23 mouse cellular contexts compared by ENCODE assay signal in genomic region chr4:139512985-139513384, GRCm38 (mm10). TPM values are rescaled to one million over a fixed set of nuclear protein-coding genes. Genes with fewer than 3 reads are reported as not detected.
DNase-seq lines count a peak whose midpoint lies in the region; ATAC-seq and TF ChIP-seq lines count a peak whose summit lies in the region.
"Had no signal": no experiment of that assay in that cellular context is flagged by ENCODE, and none has a peak within 500 bp of the region (broad histone marks: within the 10 kb centered on the region; RNA-seq: fewer than 3 reads in every experiment).

No protein-coding gene starts in this region.

- TF ChIP-seq EP300 in liver, postnatal 0 days (IDR thresholded peaks at IDR 0.05; ENCODE audit: low read depth), result no peak

- no peak overlapping the region for H3K4me2 ChIP-seq in liver, embryonic 13.5 days
- H3K4me2 ChIP-seq in liver, postnatal 0 days (ENCODE audit: low read depth, low read length), result no peak overlapping the region
- no peak overlapping the region for H3K4me2 ChIP-seq in heart, embryonic 11.5 days
- H3K4me2 ChIP-seq: embryonic facial prominence, embryonic 13.5 days; embryonic facial prominence, embryonic 15.5 days; forebrain, embryonic 12.5 days had no signal

- no peak overlapping the region for H3K4me3 ChIP-seq in liver, embryonic 13.5 days (replicated peaks)
- H3K4me3 ChIP-seq in liver, postnatal 0 days (ENCODE audit: low read depth, low read length), result no peak overlapping the region
- H3K4me3 ChIP-seq in heart, embryonic 11.5 days (ENCODE audit: low read depth, low read length), result no peak overlapping the region
- H3K4me3 ChIP-seq: embryonic facial prominence, embryonic 13.5 days; embryonic facial prominence, embryonic 15.5 days; erythroblast, embryonic 14.5 days; forebrain, embryonic 10.5 days; forebrain, embryonic 12.5 days had no signal

- no peak for DNase-seq in liver, embryonic 13.5 days
- DNase-seq in liver, postnatal 0 days, result no peak
- DNase-seq in left cerebral cortex, postnatal 4 days, result no peak
- DNase-seq: adrenal gland, adult 8-10 months; adrenal gland, postnatal 14 days; cerebellum, adult 11-12 months; cerebellum, adult 2 months; cerebellum, adult 9-10 months; cerebellum, postnatal 10 days; cerebellum, postnatal 25 days; embryo, embryonic 11 days had no signal

- WGBS in liver, embryonic 13.5 days (ENCODE audit: insufficient replicate concordance), result 22% methylated on average over 2 of the region's 2 CpGs
- 35% methylated on average over 2 of the region's 2 CpGs for WGBS in liver, postnatal 0 days (ENCODE audit: insufficient replicate concordance)
- 70% methylated on average over 2 of the region's 2 CpGs for WGBS in heart, embryonic 11.5 days (ENCODE audit: insufficient replicate concordance)

- no peak for TF ChIP-seq CTCF in liver, postnatal 0 days (IDR thresholded peaks at IDR 0.05; ENCODE audit: low read depth)

- no peaks in the 10 kb centered on the region for H3K27me3 ChIP-seq in liver, embryonic 13.5 days
- H3K27me3 ChIP-seq in liver, postnatal 0 days (ENCODE audit: insufficient read depth, low read length), result no peaks in the 10 kb centered on the region
- no peaks in the 10 kb centered on the region for H3K27me3 ChIP-seq in heart, embryonic 11.5 days (ENCODE audit: control insufficient read depth, insufficient read depth, low read length)
- H3K27me3 ChIP-seq: embryonic facial prominence, embryonic 13.5 days; embryonic facial prominence, embryonic 15.5 days; forebrain, embryonic 12.5 days; Patski had no signal

- H3K36me3 ChIP-seq in liver, embryonic 13.5 days, result no peaks in the 10 kb centered on the region
- H3K36me3 ChIP-seq in liver, postnatal 0 days (replicated peaks; ENCODE audit: insufficient read depth, low read length), result no peaks in the 10 kb centered on the region
- no peaks in the 10 kb centered on the region for H3K36me3 ChIP-seq in heart, embryonic 11.5 days (ENCODE audit: control insufficient read depth, insufficient read depth, low read length)
- H3K36me3 ChIP-seq: embryonic facial prominence, embryonic 13.5 days; embryonic facial prominence, embryonic 15.5 days; forebrain, embryonic 10.5 days; forebrain, embryonic 12.5 days had no signal

- H3K4me1 ChIP-seq in liver, embryonic 13.5 days (replicated peaks), result peaks cover 8% of the 10 kb centered on the region
- H3K4me1 ChIP-seq in liver, postnatal 0 days (ENCODE audit: insufficient read depth), result peaks cover 3% of the 10 kb centered on the region; the same call in 1 of the 2 replicates
- H3K4me1 ChIP-seq in heart, embryonic 11.5 days (ENCODE audit: control insufficient read depth, insufficient read depth, low read length), result no peaks in the 10 kb centered on the region
- H3K4me1 ChIP-seq: embryonic facial prominence, embryonic 13.5 days; embryonic facial prominence, embryonic 15.5 days had no signal

- peak; percentile 36; the same call in 1 of the 2 replicates for ATAC-seq in liver, embryonic 13.5 days (ENCODE audit: low read depth)
- ATAC-seq in liver, postnatal 0 days, result no peak
- peak; percentile 32; the same call in 1 of the 2 replicates for ATAC-seq in common myeloid progenitor, adult 5-6 weeks (replicated peaks; ENCODE audit: low read depth, poor library complexity, severe bottlenecking)
- peak; percentile 57 for ATAC-seq in megakaryocyte-erythroid progenitor cell, adult 5-6 weeks (replicated peaks; ENCODE audit: low FRiP score, low TSS enrichment, poor library complexity, severe bottlenecking)
- ATAC-seq in heart, embryonic 11.5 days (replicated peaks; ENCODE audit: insufficient number of reproducible peaks, low FRiP score, low TSS enrichment), result no peak
- ATAC-seq: activated CD4-positive, CD25-positive, alpha-beta regulatory T cell, adult 4 months; forebrain, embryonic 14.5 days; forebrain, embryonic 16.5 days; Patski had no signal

- H3K9me3 ChIP-seq in liver, embryonic 13.5 days (replicated peaks), result no peaks in the 10 kb centered on the region
- H3K9me3 ChIP-seq in liver, postnatal 0 days (ENCODE audit: low read length), result no peaks in the 10 kb centered on the region
- H3K9me3 ChIP-seq in heart, embryonic 11.5 days (replicated peaks; ENCODE audit: control insufficient read depth, low read length), result no peaks in the 10 kb centered on the region
- H3K9me3 ChIP-seq: embryonic facial prominence, embryonic 13.5 days; embryonic facial prominence, embryonic 15.5 days; forebrain, embryonic 10.5 days; forebrain, embryonic 12.5 days had no signal

- intact Hi-C loops in left cerebral cortex, postnatal 4 days (cut with DNase I), result no loop called here

- no peak overlapping the region for H3K9ac ChIP-seq in liver, embryonic 13.5 days
- H3K9ac ChIP-seq in liver, postnatal 0 days (replicated peaks), result no peak overlapping the region
- H3K9ac ChIP-seq in heart, embryonic 11.5 days (ENCODE audit: low read depth, low read length), result no peak overlapping the region
- H3K9ac ChIP-seq: embryonic facial prominence, embryonic 13.5 days; embryonic facial prominence, embryonic 15.5 days; forebrain, embryonic 12.5 days had no signal

- H3K27ac ChIP-seq in liver, embryonic 13.5 days, result no peak overlapping the region
- no peak overlapping the region for H3K27ac ChIP-seq in liver, postnatal 0 days (ENCODE audit: low read depth)
- H3K27ac ChIP-seq in heart, embryonic 11.5 days (ENCODE audit: low read depth, low read length), result no peak overlapping the region
- H3K27ac ChIP-seq: embryonic facial prominence, embryonic 13.5 days; embryonic facial prominence, embryonic 15.5 days; forebrain, embryonic 10.5 days; forebrain, embryonic 12.5 days had no signal

RNA-seq across cellular contexts. Expression of gene Iffo2, which starts 17.4 kb away (rescaled TPM):
- 1.0 and 1.1 TPM in 2 replicates for polyA plus RNA-seq in liver, embryonic 13.5 days (2015; fragmentation: Nextera tagmentation; extraction: Ambion mirVana)
- polyA plus RNA-seq in liver, postnatal 0 days (2015; fragmentation: Nextera tagmentation; extraction: Ambion mirVana), result 1.2 and 2.0 TPM in 2 replicates
- total RNA-seq in common myeloid progenitor, adult 5-6 weeks (2017), result 1.1 and 1.3 TPM in 2 replicates
- total RNA-seq in megakaryocyte-erythroid progenitor cell, adult 5-6 weeks (2014; fragmentation: Nextera tagmentation), result 0.35 and 0.37 TPM in 2 replicates
- total RNA-seq in megakaryocyte-erythroid progenitor cell, adult 5-6 weeks (2017), result 0.23 and 0.34 TPM in 2 replicates
- total RNA-seq in left cerebral cortex, postnatal 4 days (2021), result 10 to 100 TPM; 24.2 to 26.3 TPM
- polyA plus RNA-seq in heart, embryonic 11.5 days (2014; fragmentation: Nextera tagmentation; extraction: Ambion mirVana), result 2.2 and 2.7 TPM in 2 replicates
- polyA plus RNA-seq: erythroblast, embryonic 14.5 days had no signal

Comparison
In these comparisons a context has a peak if more than half of its experiments do, and no peak if none do; other contexts are left out.
1. ATAC-seq: peak in liver, embryonic 13.5 days (single experiment), common myeloid progenitor, adult 5-6 weeks (single experiment) and megakaryocyte-erythroid progenitor cell, adult 5-6 weeks (single experiment); none in liver, postnatal 0 days (single experiment) and heart, embryonic 11.5 days (single experiment).
2. RNA of gene Iffo2, which starts 17.4 kb away (total RNA-seq): 24.2 to 26.3 TPM in left cerebral cortex, postnatal 4 days; 1.1 to 1.3 TPM in common myeloid progenitor, adult 5-6 weeks and 0.23 to 0.37 TPM in megakaryocyte-erythroid progenitor cell, adult 5-6 weeks; every median in the first group is over 10 times any median in the second.